Mouse (Mus musculus): ENCODE results near the gene Cdh22.

Gene Cdh22

GRCm38 (mm10) chr2:165090650-165091049, 144.0 kb downstream of the Cdh22 start, which contains the start of gene 1700025C18Rik:
1700025C18Rik (minus strand) TSS chr2:165090750.
- in situ Hi-C loops (cut with MboI, MseI), result no loop called here

- in situ Hi-C loops (cut with MboI, MseI), result no loop called here
Measured at GRCm38 (mm10) chr2:165089470-165089869, 145.2 kb downstream of the Cdh22 start.

- in situ Hi-C loops (cut with MboI, MseI), result no loop called here
Measured at GRCm38 (mm10) chr2:165086634-165087033, 148.0 kb downstream of the Cdh22 start.

GRCm38 (mm10) chr2:165081257-165081656, 153.4 kb downstream of the Cdh22 start:
- in situ Hi-C loops (cut with MboI, MseI), result no loop called here

- in situ Hi-C loops (cut with MboI, MseI), result no loop called here
Measured at GRCm38 (mm10) chr2:165080657-165081056, 154.0 kb downstream of the Cdh22 start.

GRCm38 (mm10) chr2:165078605-165079004, 156.0 kb downstream of the Cdh22 start:
- in situ Hi-C loops (cut with MboI, MseI), result loop anchor here (5.0 kb wide), 2 partner anchors 194 to 284 kb away; no protein-coding TSS in a partner anchor

GRCm38 (mm10) chr2:165078045-165078444, 156.6 kb downstream of the Cdh22 start:
- in situ Hi-C loops (cut with MboI, MseI), result loop anchor here (5.0 kb wide), 2 partner anchors 194 to 284 kb away; no protein-coding TSS in a partner anchor

- in situ Hi-C loops (cut with MboI, MseI), result loop anchor here (5.0 kb wide), 2 partner anchors 195 to 285 kb away; no protein-coding TSS in a partner anchor
Measured at GRCm38 (mm10) chr2:165077055-165077454, 157.6 kb downstream of the Cdh22 start.

- in situ Hi-C loops (cut with MboI, MseI), result loop anchor here (5.0 kb wide), 2 partner anchors 197 to 287 kb away; no protein-coding TSS in a partner anchor
Measured at GRCm38 (mm10) chr2:165074937-165075336, 159.7 kb downstream of the Cdh22 start.

- in situ Hi-C loops (cut with MboI, MseI), result no loop called here
Measured at GRCm38 (mm10) chr2:165074081-165074884, 160.4 kb downstream of the Cdh22 start.

GRCm38 (mm10) chr2:165073381-165073781, 161.3 kb downstream of the Cdh22 start:
- in situ Hi-C loops (cut with MboI, MseI), result no loop called here

GRCm38 (mm10) chr2:165070096-165070816, 164.4 kb downstream of the Cdh22 start:
- in situ Hi-C loops (cut with MboI, MseI), result no loop called here

- in situ Hi-C loops (cut with MboI, MseI), result no loop called here
Measured at GRCm38 (mm10) chr2:165068806-165069205, 165.8 kb downstream of the Cdh22 start.

GRCm38 (mm10) chr2:165064489-165064888, 170.2 kb downstream of the Cdh22 start:
- in situ Hi-C loops (cut with MboI, MseI), result no loop called here

GRCm38 (mm10) chr2:165061638-165062433, 172.8 kb downstream of the Cdh22 start:
- in situ Hi-C loops (cut with MboI, MseI), result no loop called here
